Mouse (Mus musculus) thymus, adult 2 months (tissue): ENCODE results near the gene Ets1.

ENCODE experiments used
- CTCF ChIP-seq: fragments of 200-500 bp; IDR thresholded peaks from 2 replicates; pipeline ENCODE4 v1.5.1; 2012; ENCODE audit warnings: mild to moderate bottlenecking, control low read depth, low read length, moderate library complexity, borderline replicate concordance; ENCODE audit not compliant: control insufficient read depth, poor library complexity, insufficient read depth; ENCODE audit errors: extremely low read depth
- POLR2A ChIP-seq: fragments of 200-500 bp; IDR thresholded peaks from 2 replicates; pipeline ENCODE4 v1.6.1; 2012; ENCODE audit warnings: mild to moderate bottlenecking, low read length, control low read depth, moderate library complexity; ENCODE audit not compliant: control insufficient read depth, poor library complexity, insufficient read depth; ENCODE audit errors: extremely low read depth

DNA sequence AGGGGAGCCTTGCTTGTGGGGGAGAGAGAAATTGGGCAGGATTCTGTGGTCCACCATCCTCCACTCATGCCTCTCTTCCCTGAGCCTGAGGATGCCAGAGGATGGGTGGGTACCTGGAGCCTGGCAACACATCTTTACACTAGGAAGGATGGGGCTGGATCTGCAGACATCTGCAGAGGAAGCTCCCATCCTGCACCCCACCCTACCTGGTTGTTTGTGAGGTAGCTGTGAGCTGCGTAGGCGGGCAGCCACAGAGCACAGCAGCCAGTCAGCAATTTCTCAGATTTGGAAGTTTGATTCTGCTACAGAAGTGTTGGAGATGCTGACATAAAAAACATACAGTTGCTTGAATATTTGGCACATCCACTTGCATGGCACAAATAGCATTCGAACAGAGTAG lies 15.6 kb upstream of the Ets1 start:
- no peak for TF ChIP-seq CTCF
- no peak for TF ChIP-seq POLR2A
